Mouse (Mus musculus): ENCODE results near the gene Bnip3. TPM values are rescaled to one million over a fixed set of nuclear protein-coding genes. Genes with fewer than 3 reads are reported as not detected.

Gene Bnip3
- polyA plus RNA-seq, 1 experiment from 2014 or later, result 101 TPM

DNA sequence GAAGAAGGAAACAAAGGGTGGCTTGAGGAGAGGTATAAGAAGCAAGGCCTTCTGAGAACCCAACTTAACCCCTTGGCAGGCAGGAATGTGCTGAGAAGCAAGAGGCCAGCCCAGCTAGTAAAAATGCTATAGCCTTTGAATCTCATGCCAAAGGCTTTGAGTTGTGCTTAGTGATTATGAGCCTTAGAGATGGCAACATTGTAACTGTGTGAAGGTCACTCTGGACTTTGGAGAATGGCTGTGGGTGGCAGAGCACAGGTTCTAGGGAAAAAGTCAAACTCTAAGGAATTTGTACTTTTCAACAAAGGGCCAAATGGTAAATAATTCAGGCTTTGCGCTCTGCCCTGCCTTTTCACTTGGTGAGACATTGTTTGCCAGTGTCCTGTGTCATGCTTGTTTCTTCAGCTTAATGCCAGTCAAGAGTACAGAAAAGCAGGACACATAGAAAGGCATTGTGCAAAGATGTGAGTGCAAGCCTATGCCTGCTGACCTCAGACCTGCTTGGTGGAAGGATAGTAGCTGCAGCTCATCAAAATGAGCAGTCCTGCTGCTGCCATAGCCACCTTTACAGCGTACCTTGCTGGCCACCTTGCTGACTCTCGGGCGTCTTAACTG is 55.8 kb downstream of the Bnip3 start:
- 97% methylated on average over 4 of the region's 4 CpGs for WGBS
- no peak overlapping the region for H3K4me3 ChIP-seq
- H3K27me3 ChIP-seq, result no peaks in the 10 kb centered on the region
- peaks cover 15% of the 10 kb centered on the region for H3K4me1 ChIP-seq (replicated peaks)
- H3K9ac ChIP-seq, result no peak overlapping the region
- no peak overlapping the region for H3K4me2 ChIP-seq
- no peak overlapping the region for H3K27ac ChIP-seq (replicated peaks)
- ATAC-seq (ENCODE audit: low FRiP score, low read depth), result no peak
- peaks cover 29% of the 10 kb centered on the region for H3K36me3 ChIP-seq
- H3K9me3 ChIP-seq, result no peaks in the 10 kb centered on the region

DNA sequence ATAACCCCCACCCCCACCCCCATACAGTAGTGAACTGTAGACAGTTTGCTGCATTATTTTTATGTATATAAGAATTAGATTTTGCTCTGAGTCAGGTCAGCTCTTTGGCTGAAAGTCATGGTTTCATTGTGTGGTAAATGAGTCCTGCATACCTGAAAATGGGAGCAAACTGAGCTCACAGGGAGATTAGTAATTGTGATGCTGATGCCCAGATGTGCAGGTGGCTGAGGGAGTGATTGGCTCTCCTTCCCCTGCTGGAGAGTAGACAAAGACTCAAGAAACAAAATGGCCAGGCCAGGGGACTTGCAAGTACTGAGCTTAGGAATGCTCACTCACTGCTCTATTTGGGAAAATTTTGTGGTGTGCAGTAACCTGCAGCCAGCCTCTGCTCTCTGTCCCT is 59.2 kb downstream of the Bnip3 start:
- Histone ChIP-seq H3K9me3 (no peaks in the 10 kb centered on the region), H3K4me2 (no peak overlapping the region), H3K4me3 (no peak overlapping the region), H3K9ac (no peak overlapping the region), H3K36me3 (peaks cover 24% of the 10 kb centered on the region), H3K27ac (replicated peaks) (no peak overlapping the region), H3K27me3 (no peaks in the 10 kb centered on the region), H3K4me1 (replicated peaks) (peaks cover 35% of the 10 kb centered on the region)
- ATAC-seq (ENCODE audit: low FRiP score, low read depth), result no peak

DNA sequence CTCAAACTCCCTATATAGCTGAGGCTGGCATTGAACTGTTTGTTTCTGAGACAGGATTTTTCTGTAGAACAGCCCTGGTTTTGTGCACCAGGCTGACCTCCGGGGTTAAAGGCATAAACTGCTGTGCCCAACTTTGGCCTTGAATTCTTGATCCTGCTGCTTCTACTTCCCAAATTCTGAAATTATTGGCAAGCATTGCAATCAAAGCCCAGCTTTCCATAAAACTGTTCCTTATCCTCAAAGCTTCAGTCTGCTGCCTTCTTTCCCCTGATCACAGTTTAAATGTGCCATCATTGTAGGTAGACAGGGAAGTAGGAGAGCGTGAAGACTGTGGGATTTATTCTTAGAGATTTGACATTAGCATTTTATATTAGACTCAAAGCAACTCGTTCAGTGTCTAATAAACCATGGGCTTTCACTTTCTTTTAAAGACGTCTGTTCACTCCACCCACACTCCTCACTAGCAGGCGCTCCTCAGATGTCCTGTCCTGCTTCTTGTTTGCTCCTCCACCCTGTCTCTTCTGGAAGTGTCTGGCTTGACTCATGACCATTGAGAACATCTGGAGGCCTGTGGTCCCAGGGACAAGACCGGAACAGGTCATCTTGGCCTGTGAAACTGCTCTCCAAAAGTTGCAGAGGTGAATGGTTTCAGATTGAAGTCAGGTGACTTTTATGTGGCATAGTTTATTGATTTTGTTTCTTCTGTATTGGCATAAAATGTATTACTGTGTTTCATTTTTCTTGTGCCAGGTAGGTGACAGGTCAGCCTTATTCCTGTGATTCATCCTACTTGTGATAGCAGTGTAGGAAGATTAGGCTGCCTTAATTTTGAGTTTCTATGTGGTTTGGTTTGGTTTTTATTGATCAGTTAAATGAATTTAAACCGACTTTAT is 61.0 kb downstream of the Bnip3 start:
- 79% methylated on average over 7 of the region's 7 CpGs for WGBS
- H3K4me3 ChIP-seq, result peak overlapping the region; percentile 96
- H3K4me2 ChIP-seq, result peak overlapping the region; percentile 83
- H3K27ac ChIP-seq (replicated peaks), result no peak overlapping the region
- no peaks in the 10 kb centered on the region for H3K27me3 ChIP-seq
- H3K9me3 ChIP-seq, result no peaks in the 10 kb centered on the region
- H3K4me1 ChIP-seq (replicated peaks), result peaks cover 53% of the 10 kb centered on the region
- H3K36me3 ChIP-seq, result peaks cover 20% of the 10 kb centered on the region
- ATAC-seq (ENCODE audit: low FRiP score, low read depth), result no peak
- H3K9ac ChIP-seq, result no peak overlapping the region

DNA sequence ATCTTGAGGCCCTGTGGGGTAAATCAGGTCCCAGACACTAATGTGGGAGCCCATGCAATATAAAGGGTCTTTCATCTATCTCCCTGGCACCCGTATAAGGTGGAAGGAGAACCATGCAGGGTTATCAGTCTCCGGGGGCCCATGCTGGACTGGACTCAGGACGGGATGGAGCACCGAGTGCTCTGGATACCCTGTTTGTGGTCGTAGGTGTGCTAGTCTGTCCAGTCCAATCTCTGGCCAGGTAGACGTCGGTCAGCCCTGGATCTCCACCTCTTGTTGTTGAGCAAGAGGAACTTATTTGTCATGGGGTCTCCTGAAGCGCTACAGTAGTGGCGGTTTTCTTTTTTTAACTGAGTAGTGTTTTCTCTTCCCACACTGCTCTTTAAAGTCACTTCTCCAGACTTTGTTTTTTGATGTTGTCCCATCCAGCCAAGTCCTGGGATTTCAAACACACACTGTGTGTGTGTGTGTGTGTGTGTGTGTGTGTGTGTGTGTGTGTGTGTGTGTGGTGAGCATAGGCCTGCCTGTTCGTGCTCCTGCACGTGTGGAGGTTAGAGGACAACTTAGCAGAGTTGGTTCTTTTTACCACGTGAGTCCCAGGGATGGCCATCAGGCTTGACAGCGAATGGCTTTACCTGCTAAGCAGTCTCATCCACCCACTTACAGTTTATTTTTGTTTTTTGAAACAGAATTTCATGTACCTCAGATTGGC is 61.8 kb downstream of the Bnip3 start:
- H3K27ac ChIP-seq (replicated peaks), result peak overlapping the region; percentile 99; the same call in 1 of the 2 replicates
- H3K4me3 ChIP-seq, result peak overlapping the region; percentile 96
- ATAC-seq (ENCODE audit: low FRiP score, low read depth), result no peak
- 50% methylated on average over 13 of the region's 13 CpGs for WGBS
- no peaks in the 10 kb centered on the region for H3K27me3 ChIP-seq
- H3K9ac ChIP-seq, result peak overlapping the region; percentile 96
- H3K4me1 ChIP-seq (replicated peaks), result peaks cover 61% of the 10 kb centered on the region
- peak overlapping the region; percentile 83 for H3K4me2 ChIP-seq
- peaks cover 12% of the 10 kb centered on the region for H3K36me3 ChIP-seq
- H3K9me3 ChIP-seq, result no peaks in the 10 kb centered on the region

DNA sequence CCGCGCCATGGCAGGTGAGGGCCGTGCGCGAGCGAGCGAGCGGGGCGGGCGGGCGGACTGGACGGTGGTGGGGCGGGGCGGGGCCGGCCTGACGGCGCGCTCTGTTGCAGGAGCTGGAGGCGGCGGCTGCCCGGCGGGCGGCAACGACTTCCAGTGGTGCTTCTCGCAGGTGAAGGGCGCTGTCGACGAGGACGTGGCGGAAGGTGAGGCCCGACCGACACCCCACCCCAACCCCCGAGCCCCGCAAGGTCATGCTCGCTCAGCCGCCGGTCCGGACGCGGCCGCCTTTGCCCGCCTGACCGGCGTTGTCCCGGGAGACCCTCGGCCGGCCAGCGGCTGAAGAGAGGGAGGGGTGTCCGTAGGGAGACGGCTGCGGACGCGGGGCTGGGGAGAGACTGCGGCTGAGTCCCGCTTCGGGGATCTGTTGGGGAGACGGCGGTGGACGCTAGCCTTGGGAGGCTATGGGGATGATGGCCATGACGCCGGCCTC is 62.8 kb downstream of the Bnip3 start:
- ATAC-seq (ENCODE audit: low FRiP score, low read depth), result peak; percentile 72
- 0% methylated on average over 52 of the region's 61 CpGs for whole genome bisulfite sequencing
- H3K27me3 ChIP-seq, result no peaks in the 10 kb centered on the region
- peaks cover 2% of the 10 kb centered on the region; the same call in 1 of the 2 replicates for H3K36me3 ChIP-seq
- peaks cover 67% of the 10 kb centered on the region for H3K4me1 ChIP-seq (replicated peaks)
- peak overlapping the region; percentile 96 for H3K9ac ChIP-seq
- H3K4me2 ChIP-seq, result peak overlapping the region; percentile 83
- H3K9me3 ChIP-seq, result no peaks in the 10 kb centered on the region
- peak overlapping the region; percentile 99 for H3K27ac ChIP-seq (replicated peaks)
- H3K4me3 ChIP-seq, result peak overlapping the region; percentile 96

DNA sequence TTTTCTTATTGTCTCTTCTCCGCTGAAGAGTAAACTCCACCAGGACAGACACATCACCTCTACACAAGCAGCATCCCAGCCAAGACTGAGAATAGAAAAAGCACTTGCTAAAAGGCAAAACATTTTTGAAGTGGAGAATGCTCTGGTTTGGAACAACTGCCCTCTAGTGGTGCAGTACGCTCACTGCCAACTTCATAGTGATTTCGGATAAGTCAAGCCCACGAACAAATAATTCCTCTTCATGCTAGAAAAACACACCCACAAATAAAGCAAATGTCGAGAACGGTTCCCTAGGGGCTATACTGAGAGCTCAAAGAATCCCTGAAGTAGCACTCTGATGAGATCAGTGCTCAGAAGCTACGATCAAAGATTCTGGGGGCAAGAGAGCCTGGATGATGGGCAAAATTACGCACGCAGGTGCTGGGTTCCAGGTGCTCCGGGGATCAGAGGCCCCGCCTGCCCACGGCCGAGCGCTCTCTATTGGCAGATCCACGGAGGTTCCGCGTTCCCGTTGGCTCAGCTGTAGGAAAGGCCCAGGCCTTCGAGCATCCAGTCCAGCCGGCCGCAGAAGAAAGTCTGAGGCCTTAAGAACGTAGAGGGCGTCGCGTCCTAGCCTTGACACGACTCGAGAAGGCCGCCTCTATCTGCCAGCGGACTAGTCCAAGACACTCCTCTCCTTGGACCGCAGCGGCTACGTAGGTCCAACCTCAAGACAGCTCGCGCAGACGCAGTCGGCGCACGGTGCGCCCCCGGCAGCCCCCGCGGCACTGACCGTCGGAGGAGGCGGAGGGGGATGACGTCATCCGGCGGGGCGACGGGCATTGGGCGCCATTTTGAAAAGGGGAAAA is 63.6 kb downstream of the Bnip3 start, which contains the start of the genes Ppp2r2d and Mapk1ip1:
Gene Ppp2r2d, plus strand, starts transcription at position 536 of the 848 bp plus-strand sequence.
Gene Mapk1ip1, minus strand, starts transcription at position 730 of the 848 bp plus-strand sequence.
- under 1% methylated on average over 51 of the region's 51 CpGs for WGBS
- peaks cover 71% of the 10 kb centered on the region for H3K4me1 ChIP-seq (replicated peaks)
- H3K9ac ChIP-seq, result peak within 1 kb of the TSS; percentile 96
- H3K27me3 ChIP-seq, result no peaks in the 10 kb centered on the region
- H3K4me2 ChIP-seq, result peak within 1 kb of the TSS; percentile 83
- ATAC-seq (ENCODE audit: low FRiP score, low read depth), result peak; percentile 91
- no peaks in the 10 kb centered on the region for H3K36me3 ChIP-seq
- H3K27ac ChIP-seq (replicated peaks), result peak within 1 kb of the TSS; percentile 99
- H3K4me3 ChIP-seq, result peak within 1 kb of the TSS; percentile 96
- no peaks in the 10 kb centered on the region for H3K9me3 ChIP-seq

DNA sequence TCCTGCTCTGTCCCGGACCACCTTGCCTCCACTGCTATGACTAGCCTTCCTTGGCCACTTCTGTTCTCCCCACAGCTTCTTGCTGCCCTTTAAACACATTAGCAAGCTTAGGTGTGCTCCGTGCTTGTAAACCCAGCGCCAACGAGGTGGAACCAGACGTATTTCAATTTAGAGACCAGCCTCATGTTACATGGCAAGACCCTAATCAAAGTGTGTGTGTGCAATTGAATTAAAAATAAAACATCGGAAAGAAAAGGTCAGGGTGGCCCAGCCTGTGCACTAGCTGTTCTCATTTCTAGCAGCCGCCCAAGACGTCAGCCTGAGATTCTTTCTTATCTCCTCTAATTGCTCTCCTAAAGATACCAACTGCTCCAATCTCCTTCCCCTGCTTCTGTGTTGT is 64.2 kb downstream of the Bnip3 start:
- WGBS, result 45% methylated on average over 8 of the region's 8 CpGs
- Histone ChIP-seq H3K27me3 (no peaks in the 10 kb centered on the region), H3K36me3 (no peaks in the 10 kb centered on the region), H3K4me3 (peak overlapping the region; percentile 96), H3K4me1 (replicated peaks) (peaks cover 71% of the 10 kb centered on the region), H3K27ac (replicated peaks) (peak overlapping the region; percentile 99), H3K9ac (peak overlapping the region; percentile 96), H3K9me3 (no peaks in the 10 kb centered on the region), H3K4me2 (peak overlapping the region; percentile 83)
- no peak for ATAC-seq (ENCODE audit: low FRiP score, low read depth)

DNA sequence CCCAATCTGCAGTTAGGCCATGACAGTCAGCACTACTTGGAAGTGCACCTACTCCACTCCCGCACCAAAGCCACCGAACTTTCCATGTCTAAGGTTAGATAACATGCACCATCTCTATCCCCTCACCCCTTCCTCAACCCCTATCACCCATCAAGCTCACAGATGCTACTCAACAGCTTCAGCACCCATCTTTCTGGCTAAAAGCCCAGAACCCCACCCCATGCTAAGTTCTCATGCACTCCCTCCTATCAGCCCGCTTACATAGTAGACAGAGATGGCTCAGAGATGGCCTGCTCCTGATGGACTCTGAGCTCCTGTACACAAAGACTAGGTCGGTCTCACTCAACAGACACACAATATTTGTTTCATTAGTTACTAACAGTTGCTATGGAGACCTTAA is 65.9 kb downstream of the Bnip3 start:
- Histone ChIP-seq H3K4me3 (no peak overlapping the region), H3K36me3 (no peaks in the 10 kb centered on the region), H3K9me3 (no peaks in the 10 kb centered on the region), H3K9ac (no peak overlapping the region), H3K27ac (replicated peaks) (no peak overlapping the region), H3K4me2 (peak overlapping the region; percentile 83), H3K4me1 (replicated peaks) (peaks cover 61% of the 10 kb centered on the region), H3K27me3 (no peaks in the 10 kb centered on the region)
- ATAC-seq (ENCODE audit: low FRiP score, low read depth), result no peak
- WGBS, result 85% methylated on average over 4 of the region's 4 CpGs

DNA sequence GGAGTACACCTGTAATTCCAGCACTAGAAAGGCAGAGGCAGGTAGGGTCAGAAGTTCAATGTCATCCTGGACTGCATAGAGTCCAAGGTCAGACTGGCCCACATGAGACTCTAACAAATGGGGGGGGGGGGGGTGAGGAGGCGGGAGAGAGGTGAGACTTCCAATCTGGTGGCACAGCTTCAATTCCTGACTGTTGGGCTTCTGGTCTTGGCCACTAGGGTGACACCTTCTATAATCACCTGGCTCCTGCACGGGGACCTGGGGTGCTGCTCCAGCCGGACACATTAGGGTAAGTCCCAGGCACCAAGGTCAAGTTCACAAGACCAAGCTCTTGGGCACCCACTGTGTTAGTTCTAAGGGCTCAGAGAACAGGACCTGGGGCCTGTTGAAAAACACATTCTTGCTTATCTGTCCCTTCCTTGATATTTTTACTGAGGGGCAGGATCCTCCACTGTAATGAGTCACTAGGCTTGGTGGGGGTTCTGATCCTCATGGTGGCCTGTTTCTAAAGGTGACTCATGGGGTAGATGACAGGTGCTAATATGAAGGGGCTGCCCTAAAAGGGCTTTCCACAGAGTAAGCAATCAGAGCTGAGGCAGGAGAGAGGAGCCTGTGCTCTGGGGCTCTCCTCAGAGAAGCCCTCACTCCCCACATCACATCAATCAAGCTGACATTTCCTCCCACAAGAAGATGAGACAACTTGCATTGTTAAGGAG is 67.7 kb downstream of the Bnip3 start:
- H3K36me3 ChIP-seq, result peaks cover 1% of the 10 kb centered on the region; the same call in 1 of the 2 replicates
- H3K9me3 ChIP-seq, result no peaks in the 10 kb centered on the region
- peaks cover 46% of the 10 kb centered on the region for H3K4me1 ChIP-seq (replicated peaks)
- 75% methylated on average over 3 of the region's 3 CpGs for WGBS
- H3K4me3 ChIP-seq, result no peak overlapping the region
- H3K9ac ChIP-seq, result no peak overlapping the region
- H3K27ac ChIP-seq (replicated peaks), result no peak overlapping the region
- no peaks in the 10 kb centered on the region for H3K27me3 ChIP-seq
- ATAC-seq (ENCODE audit: low FRiP score, low read depth), result no peak
- no peak overlapping the region for H3K4me2 ChIP-seq
